Mouse (Mus musculus) frontal cortex, postnatal 36 days (tissue): ENCODE data around the gene Fyb.
"Not testable (repeated sequence)": the region's sequence is repeated elsewhere in the genome, so short reads cannot be mapped to it uniquely, and the experiment has no call there.

Source experiments
- DNase-seq, 2 experiments: peaks; one replicate each; pipeline ENCODE4 v3.0.0; 2022; ENCODE audit warnings: low spot score in 2 of 2

The Fyb gene

DNA sequence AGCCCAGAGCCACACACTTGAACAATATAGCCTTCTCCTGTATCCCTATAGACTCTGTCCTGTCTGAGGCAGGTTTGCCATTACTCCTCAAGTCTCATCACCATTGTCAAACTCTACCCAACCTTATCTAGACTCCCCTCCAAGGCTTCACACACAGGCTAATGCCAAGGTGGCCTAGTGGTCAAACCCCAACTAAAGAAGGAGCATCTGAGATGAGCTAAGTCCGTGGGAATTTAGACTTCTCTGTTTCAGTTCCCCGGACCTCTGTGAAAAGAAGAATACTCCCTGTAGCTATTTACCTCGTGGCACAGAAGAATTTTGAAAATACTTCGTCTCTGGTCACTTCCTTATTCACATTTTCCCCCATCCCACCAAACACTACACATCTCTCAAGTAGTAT lies 39.5 kb downstream of the Fyb start:
- DNase-seq, result no peak

DNA sequence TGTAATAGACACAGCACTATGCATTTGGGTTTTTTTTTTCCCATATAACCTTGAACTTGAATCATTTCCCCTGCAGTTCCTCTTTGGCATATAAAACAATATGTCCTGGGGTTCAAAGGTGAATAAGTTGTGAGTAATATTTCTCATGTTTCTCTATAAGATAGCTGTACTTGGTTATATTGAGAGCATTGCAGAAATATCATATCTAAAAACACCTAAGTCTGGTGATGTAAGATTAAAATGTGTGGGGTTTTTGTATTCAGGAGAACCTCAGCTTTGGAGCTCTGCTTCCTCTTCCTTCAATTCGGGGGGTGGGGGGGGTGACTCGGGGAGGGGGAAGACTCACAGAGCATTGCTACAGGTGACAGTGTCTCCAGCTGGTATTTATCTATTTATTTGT lies 40.0 kb downstream of the Fyb start:
- no peak for DNase-seq

DNA sequence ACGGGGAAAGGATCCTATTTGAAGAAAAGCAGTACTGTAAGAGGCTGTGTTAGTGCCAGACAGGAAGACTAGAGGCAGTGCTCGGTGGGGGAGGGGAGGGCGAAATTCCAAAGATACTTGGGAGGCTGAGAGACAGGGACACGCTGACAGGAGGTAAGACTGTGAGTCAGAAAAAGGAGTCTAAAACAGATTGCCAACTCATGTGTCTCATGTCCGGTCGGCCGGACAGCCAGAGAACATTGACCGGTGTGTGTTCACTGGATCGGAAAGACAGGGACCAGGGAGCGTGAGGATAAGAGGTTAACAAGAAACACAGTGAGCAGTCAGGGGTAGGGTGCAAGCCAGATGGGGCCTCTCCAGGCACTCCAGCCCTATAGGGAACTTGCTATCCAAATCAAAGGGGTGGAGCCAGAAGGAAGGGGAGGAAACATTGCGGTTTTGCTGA lies 42.3 kb downstream of the Fyb start:
- no peak for DNase-seq

DNA sequence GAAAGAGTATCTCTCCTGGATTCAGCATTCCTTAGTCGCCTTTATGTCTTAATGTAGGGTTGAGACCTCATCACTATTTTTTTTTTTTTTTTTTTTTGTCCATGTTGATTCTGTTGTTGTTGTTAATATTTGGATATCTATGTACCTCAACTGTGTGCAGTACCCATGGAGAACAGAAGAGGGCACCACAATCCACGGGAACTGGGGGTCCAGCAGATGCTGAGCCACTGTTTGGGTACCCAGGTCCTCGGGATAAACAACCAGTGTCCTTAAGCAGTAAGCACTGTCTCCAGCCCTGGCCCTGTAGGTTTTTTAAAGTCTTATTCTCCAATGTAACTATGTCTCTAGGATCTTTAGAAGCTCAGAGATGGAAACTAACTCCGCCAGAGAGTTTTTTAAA lies 43.2 kb downstream of the Fyb start:
- no peak for DNase-seq

DNA sequence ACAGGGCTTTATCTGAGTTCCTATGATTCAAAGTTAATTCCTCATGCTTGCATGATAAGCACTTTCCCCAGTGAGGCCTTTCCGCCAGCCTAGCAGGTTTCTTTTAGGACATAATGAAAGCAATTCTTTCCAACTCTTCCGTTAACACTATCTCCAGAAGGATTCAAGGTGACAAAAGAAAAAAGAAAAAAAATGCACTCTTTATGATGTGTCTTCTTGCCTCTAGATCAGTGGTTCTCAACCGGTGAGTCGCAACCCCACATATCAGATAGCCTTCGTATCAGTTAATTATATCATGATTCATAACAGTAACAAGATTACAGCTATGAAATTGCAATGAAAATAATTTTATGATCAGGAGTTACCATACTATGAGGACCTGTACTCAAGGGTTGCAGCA lies 45.3 kb downstream of the Fyb start:
- DNase-seq, result no peak

DNA sequence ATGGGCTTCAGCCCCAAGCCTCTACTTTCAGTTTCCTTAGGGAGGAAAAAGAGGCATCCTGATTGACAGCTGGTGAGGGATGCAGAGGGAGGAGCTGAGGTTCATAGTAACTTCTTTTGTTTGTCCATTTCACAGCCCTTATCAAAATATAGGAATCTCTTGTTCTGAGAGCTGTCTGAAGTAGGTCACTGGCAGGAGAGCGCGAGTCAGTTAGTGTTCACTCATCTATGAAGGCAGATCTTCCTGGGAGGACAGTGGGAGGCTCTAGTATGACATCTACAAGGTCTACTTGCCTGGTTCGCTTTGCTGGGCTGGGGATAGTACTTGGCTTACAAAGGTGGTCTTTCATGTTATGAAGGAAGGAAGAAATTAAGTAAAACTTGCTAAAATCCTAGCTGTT lies 46.0 kb downstream of the Fyb start:
- no peak for DNase-seq

DNA sequence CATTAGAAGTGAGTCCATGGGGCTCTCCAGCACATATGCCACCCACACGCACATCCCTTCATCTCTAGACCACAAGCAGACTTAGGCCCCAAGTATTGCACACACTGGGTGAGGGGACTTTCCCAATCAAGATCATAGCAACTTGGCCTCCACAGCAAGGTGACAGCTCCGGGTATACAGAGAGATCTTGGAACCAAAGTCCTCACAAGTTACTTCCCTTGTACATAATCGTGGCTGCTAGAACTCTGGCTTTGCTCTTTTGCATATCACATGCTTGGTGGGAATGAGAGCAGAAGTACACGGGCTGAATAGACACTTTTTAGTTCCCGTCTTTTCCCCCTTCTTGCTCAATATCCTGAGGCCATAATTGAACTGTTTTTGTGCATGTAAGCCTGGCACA lies 46.4 kb downstream of the Fyb start:
- no peak for DNase-seq

DNA sequence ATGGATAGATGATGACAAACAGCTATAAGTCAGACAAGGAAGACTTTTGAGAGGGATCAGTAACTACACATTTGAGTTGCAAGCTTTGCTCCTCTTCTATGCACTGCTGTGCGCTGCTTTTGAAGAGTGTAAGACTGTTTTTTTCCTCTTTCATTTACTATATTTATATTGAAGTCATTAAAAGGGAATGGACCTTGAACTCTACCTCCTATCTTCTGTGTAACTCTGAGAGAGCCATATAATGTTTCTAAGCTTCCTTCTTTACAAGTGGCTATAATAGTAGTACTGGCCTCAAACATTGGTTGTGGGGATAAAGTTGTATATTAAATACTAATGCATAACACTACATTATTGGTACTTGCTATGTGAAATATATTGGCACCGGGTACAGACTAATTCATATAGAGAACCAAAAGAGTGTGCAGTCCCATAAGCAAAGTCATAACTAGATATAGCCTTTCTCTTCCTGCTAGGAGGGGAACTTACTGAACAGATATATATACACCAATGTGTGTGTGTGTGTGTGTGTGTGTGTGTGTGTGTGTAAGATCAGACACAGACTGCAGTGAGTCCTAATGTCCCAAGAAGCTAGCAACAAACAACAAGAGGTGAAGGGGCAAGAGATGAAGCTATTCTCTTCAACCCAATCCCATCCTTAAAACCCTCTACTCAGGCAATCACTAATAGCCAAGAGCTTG lies 47.7 kb downstream of the Fyb start:
- no peak for DNase-seq

DNA sequence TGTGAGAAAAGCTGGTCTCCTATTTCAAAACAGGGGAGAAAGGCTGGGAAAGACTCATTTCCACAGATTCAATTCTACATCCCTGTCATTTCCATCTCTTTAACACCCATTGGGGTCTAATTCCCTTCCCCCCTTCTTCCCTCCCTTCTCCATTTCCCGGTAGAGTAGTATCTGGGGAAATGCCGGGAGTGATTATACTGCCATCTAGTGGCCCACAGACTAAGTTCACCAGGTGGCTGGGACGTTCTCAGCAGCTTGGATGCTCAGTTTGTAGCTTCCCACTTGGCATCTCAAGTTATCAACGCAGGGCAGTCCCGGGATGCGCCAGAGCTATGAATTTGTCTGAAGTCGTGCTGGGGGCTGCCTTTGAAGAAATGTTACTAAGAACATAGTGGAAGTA lies 48.2 kb downstream of the Fyb start:
- DNase-seq, result peak; percentile 63 to 72

DNA sequence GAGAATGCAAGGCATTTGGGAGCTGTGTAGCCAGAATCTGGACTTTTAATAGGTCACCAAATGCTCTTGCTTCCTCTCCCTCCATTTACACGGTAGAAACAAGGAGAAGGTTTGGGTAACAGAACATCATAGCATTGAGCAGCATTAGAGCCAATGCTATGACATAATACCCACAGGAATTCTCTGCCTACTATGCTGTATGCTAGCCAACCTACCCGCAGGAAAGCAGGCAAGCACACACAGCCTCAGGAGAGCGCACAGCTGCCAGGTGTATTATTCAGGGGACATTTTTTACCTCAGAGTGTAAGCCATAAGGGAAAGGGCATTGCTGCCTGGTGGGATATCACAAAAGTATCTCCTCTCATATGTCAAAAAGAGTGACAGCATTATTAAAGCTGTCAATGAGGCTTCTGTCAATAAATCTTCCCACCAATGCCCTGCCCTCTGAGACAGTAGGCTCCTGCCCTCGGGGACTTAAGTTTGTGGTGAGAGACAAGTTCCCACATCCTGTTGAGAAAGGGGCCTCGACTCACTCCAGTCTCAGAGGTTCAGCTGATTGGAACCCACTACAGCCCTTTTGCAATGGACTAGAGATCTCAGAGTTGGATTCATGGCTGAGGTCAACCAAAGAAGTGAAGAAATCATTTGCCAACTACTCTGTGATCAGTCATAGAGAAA lies 51.8 kb downstream of the Fyb start:
- DNase-seq, result no peak

DNA sequence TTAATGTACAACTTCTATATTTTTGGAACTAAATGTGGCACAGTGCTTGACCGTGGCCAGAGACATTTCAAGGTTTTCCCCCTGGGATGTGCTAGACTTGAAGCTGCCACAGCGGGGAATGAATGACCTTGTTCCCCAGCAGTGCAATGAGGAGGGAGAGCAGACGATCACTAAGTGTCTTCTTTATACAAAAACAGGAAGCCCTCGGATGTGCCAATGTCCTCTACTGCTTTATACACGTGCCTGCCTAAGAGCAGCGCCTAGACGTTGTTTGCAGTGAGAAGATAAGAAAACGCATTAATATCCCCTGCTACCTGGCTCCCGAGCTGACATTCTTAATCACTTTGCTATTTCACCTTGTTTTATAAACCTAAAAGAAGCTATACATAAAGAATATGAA lies 55.3 kb downstream of the Fyb start:
- DNase-seq, result no peak

DNA sequence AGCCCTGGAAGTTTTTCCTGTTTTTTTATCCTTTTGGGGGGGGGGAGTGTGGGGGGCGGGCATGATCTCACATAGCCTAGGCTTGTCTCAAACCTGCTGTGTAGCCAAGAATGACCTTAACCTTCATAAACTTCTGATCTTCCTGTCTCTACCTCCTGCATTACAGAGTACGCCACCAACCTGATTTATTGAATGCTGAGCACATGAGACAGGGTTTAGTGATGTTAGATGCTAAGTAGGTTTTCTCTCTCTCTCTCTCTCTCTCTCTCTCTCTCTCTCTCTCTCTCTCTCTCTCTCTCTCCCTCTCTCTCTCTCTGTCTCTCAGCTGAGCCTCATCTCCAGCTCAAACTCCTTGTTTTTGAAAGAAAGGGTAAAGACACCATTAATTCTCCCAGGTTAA lies 56.0 kb downstream of the Fyb start:
- DNase-seq, result no peak

DNA sequence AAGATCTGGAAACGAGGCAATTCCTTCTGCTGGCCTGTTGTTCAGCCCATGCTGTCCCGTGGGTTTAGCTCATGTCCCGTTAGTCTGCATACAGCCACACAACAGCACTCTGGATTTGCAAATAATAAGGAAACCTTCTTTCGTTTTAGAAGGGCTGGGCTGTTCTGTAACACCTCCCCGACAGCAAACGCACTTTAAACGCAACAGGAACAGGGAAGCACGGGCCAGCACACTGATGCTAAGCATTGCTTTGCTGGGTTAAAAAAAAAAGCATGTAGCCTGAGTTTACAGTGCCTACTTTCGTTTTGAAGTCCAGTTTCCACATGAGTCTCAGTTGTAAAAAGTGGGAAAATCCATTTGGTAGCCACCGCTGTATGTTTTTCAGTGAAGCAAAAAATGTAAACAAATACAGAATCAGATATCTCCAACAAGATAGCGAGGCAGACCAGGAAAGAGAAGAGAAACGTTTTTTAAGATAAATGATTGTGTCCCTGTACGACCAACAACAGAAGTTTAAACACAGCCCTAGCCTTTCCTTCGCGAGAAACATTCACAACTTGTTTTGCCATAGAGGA lies 56.6 kb downstream of the Fyb start:
- DNase-seq, result no peak

DNA sequence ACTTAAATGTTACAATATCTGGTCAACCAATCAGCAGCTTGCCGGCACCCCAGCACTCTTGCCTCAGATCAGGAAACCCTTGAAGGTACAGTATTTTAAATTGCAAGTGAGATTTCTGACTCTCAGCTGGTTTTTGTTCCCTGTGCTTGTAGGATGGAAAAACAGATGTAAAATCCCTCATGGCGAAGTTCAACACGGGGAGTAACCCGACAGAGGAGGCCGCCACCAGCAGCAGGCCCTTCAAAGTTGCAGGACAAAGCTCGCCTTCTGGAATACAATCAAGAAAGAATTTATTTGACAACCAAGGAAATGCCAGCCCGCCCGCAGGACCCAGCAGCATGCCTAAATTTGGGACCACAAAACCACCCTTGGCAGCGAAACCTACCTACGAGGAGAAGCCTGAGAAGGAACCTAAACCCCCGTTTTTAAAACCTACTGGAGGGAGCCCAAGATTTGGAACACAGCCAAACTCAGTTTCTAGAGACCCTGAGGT lies 57.2 kb downstream of the Fyb start:
- DNase-seq, result no peak

DNA sequence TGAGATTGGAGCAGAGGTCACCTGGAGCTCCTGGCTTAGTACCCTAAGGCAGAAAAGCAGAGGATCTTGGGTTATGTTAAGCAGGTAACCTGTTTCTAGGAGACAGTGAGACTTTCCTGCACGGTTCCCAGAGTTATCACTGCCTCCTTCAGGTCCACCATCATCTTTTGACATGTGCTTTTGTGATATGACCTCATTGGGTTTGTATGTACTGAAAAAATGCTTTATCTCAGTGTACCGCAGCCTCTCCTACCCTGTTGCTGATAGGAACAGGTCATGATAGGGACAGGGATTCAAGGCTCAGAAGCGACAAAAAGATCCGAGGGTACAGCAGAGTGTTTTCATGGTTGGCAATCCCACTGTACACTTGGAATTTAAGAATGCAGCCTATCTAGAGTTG lies 62.0 kb downstream of the Fyb start:
- no peak for DNase-seq

DNA sequence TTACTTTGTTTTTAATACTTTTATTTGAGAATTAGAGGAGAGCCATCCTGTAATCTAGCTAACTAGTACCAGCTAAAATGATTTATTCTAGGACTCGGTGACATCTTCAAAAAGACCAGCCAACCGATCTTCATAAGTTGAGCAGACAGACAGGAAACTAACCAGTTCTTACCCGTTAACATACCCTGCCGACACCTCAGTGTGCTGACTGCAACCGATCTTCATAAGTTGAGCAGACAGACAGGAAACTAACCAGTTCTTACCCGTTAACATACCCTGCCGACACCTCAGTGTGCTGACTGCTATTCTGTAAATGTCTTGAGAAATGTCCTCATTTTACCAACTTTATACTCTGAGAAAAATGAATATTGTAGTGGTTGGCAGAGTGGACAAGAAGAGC lies 63.7 kb downstream of the Fyb start:
- DNase-seq, result not testable (repeated sequence)

DNA sequence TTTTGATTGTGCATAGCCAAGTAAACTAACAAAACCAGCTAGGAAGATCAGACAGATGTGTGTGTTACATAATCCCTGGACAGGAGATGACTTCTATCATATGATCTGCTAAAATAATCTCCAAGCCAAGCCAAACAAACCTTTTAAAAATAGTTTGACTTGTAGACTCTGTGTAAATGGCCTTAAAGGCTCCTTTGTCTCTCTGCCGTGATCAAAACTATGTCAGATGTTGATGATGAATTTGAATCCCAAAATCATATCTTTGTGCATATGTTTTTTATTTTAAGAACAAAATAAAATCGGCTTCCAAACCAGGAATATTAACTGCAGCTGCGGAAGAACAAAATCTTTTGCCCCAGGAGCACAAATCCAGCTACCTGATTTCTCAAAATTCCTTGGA lies 64.9 kb downstream of the Fyb start:
- DNase-seq, result no peak

DNA sequence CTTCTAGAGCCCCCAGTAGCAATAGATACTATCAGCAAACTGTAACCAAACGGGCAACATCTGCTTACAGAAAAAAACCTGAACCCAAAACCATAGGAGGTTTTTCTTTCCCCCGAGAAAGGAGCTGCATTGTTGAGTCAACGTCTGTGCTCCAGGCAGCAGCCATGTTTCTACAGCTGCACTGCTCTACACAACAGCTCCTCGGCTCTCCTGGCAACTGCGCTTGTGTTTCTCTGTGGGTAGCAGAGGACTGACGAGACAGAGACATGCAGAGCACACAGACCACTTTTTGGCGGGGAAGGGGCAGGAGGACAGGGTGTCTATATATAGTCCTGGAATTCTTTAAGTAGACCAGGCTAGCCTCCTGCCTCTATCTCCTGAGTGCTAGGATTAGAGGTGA lies 65.5 kb downstream of the Fyb start:
- DNase-seq, result no peak

DNA sequence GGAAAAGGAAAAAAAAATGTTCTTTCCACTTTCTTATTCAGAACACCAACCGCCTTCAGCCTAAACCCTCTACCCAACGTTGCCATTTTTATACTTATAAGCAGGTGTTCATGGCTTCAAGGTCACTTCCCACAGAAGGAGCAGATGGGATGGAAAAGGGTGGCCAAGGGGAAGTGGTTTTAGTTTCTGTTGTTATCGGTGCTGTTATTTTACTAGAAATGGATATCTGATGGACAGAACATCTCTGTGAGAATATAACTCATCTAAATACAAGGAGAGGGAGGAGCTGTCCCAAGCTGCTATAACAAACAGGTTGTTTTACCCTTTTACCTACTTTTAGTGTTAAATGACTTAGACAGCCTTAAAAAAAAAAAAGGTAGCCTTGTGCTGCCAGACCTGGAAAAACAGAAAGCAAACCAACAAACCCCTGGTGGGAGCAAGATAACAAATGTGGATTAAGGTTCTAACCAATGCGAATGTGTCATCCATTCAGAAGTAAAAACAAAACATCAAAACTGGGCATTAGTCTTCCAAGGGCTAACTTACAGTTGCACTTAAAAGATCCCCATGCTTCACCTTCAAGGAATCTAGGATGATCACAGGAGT lies 68.3 kb downstream of the Fyb start:
- DNase-seq, result no peak

DNA sequence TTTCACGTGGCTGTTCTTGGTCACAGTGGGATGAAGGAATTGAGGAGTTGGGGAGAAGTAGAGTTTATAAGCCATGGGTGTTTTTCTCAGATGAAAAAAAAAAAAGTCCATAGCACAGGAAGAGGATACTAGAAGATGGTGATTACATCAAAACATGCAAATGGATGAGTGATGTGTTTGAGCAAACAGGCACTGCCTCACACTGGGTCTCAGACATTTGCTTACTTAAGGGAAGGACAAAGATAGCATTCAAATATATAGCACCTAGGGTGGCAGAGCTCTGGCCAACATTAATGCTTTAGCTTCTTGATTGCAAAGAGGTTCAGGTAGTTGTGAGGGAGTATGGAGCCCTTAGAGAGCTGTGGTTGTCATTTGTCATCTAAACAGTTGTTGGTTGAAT lies 68.9 kb downstream of the Fyb start:
- no peak for DNase-seq

DNA sequence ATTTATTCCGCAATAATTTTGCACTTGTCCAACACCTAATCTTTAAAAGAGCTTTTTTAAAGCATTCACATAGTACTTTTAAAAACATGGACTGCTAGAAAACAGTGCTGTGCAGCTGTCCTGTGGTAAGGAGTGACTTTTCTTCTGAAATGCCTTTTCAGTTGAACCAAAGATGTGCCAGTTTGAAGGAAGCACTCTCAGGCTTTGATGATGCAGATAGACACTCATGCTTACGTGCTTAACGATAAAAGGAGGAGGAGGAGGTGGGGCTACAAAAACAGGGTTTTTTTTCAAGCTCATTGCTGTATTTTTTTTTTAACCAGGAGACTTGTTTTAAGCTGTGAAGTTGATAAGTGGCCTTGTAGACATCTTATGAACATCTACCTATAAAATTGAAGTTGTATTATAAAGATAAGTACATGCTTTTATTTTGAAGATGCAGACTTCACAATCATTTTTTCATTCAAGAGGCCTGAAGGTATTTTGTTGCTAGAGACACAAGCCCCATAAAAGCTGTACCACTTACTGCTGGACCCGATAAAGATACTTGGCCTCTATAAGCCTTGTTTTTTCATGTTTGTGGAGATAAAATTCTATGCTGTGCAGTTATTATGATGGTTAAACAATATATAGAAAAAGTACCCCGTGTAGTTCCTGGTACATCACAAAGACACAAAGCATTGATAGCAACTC lies 70.1 kb downstream of the Fyb start:
- no peak for DNase-seq

DNA sequence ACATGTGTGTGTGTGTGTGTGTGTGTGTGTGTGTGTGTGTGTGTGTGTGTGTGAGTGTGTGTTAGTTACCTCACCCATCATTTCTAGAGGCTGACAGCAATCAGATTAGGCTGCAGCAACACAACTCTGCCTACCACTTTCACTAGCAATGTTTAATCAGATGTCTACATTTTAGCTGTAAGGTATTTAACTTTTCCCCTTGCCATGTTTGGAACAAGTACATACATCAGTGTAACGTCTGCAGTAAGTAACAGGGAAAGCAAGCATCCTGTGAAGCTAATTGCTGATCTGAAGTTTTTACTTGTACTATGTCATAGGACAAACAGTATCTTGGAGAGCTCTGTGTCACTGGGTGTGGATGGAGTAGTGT lies 70.6 kb downstream of the Fyb start:
- no peak for DNase-seq
